Mouse (Mus musculus): ENCODE measurements at regions not wholly inside any gene's neighbourhood (a gene's known extent, or its start where the extent isn't known, plus 50 kb on each side); places are given as distances from the start of the nearest gene placed in this dataset.
"Not testable (repeated sequence)": the region's sequence is repeated elsewhere in the genome, so short reads cannot be mapped to it uniquely, and the experiment has no call there.

DNA sequence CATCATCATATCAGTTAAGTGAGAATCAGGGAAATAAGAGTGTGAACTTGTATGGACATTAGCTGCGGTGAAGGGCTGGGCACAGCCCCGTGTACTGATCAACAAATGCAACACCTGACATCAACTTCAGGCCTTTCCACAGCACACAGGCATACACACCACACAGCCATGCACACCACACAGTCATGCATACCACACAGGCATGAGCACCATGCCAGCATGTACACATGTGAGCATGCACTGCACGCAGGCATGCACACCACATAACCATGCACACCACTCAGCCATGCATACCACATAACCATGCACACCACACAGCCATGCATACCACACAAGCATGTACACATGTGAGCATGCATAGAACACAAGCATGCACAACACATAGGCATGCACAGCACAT, 325.0 kb downstream of the Ajap1 start:
- no peak for DNase-seq (ENCODE audit: low spot score)

DNA sequence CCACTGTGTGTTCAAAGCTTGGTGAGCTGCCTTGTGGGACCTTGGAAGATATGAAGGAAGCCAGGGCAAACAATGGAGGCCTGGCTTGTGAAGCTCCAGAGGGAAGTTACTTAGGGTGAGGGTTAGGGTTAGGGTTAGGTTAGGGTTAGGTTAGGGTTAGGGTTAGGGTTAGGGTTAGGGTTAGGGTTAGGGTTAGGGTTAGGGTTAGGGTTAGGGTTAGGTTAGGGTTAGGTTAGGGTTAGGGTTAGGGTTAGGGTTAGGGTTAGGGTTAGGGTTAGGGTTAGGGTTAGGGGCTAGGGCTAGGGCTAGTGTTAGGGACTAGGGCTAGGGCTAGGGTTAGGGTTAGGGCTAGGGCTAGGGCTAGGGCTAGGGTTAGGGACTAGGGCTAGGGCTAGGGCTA, 329.7 kb downstream of the Ajap1 start:
- DNase-seq (ENCODE audit: low spot score): not testable (repeated sequence)

DNA sequence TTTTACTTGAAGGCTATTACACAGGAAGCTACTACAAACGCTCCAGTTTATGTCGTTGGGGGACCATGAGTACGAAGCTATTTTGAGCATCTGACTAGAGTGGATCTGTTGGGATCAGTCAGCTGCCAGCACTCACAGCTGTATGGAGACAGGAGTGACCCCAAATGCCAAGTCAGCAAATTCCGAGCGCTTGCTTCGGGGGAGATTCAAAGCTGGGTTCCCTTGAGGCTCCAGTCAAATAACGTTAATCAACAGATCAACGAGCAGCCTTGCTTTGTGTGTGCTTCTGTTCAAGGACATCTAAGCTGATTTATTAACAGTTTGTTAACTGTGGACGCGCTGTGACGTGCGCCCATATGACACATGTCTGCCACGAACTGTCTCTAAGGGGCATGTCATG, 349.5 kb downstream of the Ajap1 start:
- DNase-seq (ENCODE audit: low spot score): no peak

DNA sequence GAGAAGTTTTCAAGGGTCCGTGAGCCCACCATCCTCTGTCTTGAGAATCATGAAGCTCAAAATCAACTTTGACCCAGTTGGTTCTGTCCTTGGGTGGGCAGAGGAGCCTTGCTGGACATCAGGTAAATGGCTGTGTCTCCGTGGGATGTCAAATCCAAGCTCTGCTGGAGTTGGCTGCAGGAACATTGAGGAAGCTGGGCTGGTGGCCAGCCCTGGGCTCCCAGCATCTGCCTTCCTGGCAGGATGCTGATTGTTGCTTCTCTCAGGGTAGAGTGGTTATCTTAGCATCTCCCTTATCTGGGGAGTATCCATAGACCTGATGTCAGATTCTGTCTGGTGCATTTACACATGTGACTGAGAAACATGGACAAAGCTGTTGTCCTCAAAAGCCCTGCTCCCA, 353.3 kb downstream of the Ajap1 start:
- DNase-seq (ENCODE audit: low spot score): no peak

DNA sequence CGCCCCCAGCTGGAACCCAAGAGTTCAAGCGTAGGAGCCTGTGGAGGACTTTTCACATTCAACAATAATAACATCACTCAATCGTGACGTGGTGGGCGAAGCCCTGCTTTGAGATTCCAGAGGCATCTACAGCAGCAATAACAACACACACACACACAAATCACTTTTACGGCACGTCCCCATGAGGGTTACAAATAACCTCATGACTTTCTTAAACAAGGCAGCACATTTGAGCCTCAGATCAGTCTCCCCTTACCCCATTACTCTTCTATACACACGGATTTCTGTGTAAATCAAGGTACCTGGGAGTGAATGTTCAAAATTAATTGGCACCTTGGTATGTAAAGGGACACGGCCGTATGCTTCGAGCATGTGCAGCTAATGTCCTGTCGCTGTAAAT, 354.4 kb downstream of the Ajap1 start:
- no peak for DNase-seq (ENCODE audit: low spot score)

DNA sequence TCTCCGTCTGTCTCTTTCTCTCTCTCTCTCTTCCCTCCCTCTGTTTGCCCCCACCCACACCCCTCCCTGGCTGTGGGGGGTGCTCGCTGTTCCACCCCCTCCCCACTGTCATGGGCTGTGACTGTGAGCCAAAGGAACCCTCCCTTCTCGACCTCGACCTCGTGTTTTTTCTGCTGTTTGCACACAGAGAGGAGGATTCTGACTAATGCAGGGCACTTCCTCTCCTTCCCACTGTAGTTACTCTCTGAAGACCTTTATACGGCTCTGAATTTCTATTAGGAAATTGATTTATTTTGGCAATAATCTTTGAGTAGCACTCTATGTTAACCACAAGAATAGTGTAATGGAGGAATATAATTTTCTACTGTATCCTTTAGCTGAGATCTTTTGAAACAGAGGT, 362.1 kb downstream of the Ajap1 start:
- DNase-seq (ENCODE audit: low spot score): no peak

DNA sequence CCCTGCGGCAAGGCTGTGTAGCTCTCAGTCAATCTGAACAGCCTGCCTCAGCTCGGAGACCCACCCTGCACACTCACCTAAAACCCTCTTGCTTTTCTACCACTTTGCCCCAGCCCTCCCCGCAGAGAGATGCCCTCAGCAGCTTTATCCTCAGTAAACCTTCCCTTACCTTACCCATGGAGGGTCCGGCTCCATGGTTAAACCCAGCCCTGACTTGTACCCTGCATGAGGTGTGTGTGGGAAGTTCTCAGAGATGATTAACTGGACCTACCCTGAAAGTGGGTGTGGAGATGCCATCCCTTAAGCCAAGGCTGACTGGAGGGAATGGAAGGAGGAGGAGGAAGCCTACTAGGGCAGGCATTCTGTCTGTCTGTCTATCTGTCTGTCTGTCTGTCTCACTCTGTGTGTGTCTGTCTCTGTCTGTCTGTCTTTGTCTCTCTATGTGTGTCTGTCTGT, 362.9 kb downstream of the Ajap1 start:
- DNase-seq (ENCODE audit: low spot score): no peak

DNA sequence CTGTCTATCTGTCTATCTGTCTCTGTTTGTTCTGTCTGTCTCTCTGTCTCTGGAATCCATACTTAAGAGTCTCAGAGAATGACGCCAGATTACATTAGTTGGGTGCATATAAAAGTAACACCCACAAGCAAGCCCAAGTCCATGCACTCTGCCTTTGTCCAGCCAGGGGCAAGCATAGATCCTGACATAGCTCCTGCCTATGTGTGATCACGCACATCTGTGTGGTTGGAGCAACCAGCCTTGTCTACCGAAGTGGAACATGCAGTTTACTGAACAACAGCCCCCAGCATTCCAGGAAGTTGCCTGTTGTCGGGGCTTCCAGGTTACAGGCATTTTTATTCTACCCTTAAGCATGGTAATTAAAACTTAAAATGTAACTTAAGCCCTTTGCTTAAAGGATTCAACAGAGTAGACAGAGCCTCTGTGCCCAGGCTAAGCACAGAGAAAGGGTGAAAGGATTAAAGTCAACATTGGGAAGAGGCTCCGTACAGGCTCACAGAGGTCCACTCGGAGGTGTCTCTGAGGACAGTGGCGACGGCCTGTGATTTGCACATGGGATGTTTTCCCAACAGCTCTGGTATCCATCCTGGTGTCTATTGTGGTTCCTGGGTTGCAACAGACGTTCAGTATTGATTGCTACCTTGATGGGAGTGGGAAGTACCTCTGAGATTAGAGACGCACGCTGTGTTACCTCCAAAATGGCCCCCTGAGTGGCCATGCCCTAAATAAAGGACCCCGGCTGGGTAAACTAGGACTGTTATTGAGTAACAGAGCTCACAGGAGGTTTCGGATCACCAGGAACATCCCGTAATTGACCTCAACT, 363.6 kb downstream of the Ajap1 start:
- no peak for DNase-seq (ENCODE audit: low spot score)

DNA sequence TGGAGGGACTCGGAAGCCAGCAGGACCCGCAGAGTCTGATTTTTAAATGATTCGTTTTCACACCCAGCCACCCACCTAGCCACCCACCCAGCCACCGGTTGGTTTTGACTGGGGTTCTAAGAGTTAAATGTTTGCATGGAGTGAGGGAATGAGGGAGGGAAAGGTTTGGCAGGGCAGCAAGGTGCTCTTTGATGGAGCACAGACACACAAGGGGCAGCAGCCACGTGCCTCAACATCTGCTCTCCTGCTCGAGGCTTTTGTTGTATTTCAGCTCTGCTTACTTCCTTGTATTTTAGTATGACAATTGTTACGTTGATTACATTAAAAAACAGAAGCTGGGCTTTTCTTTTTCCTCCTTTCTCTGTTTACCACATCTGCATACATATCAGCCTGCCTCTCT, 367.6 kb downstream of the Ajap1 start:
- no peak for DNase-seq (ENCODE audit: low spot score)

DNA sequence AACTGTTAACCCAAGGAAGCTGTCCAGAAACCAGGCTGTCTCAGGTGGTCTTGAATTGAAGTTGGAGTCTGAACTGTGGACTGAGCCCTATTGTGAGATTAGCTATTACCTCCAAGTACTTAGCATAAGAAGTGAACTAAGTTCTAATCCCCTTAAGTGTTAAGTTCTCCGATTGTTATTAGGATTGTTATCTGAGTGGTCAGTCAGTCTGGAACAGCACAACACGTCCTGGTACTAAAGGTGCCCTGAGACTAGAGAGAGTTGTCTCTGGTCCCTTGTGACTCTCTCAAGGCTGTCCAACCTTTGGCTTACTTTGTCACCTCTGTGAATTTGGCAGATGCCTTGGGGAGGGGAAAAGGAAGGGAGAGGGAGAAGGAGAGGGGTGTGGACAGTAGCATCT, 369.0 kb downstream of the Ajap1 start:
- no peak for DNase-seq (ENCODE audit: low spot score)

DNA sequence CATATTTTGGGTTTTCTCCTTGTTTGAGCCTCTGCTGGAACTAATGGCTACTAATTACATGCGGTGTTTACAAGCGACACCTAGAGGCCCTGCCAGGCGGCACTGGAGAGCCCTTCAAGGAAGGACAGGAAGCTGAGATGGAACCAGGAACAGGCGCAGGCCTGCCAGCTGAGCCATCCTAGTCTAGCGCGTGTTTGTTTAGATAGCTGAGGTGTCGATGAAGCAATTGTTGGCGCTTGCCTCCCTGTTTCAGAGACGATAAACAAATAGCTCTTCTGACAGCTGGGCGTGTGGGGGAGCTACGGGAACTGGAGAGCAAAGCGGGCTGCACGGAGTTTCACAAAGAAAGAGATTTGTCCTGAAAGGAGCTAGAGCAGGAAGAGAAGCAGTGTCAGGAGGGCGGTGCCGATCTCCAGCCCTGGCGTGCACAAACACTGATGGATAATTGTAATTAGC, 372.3 kb downstream of the Ajap1 start:
- DNase-seq (ENCODE audit: low spot score): peak; percentile 18

DNA sequence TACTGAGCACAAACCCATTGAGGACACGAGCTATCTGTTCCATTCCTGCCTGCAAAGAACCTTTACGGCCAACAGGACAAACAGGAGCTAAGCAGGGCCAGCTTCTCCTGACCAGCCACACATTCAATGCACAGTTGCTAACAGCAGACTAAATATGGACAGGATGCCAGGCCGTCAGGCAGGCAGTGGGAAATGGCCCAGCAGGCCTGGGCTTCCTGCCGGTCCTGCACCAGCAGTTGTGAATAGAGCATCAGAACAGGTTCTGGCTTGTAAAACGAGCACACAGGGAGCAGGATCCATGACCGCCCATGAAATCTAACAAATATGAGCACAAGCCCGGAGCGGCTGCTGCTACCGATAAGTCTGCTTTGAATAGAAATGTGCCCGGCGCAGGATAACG, 384.0 kb downstream of the Ajap1 start:
- DNase-seq (ENCODE audit: low spot score): no peak

DNA sequence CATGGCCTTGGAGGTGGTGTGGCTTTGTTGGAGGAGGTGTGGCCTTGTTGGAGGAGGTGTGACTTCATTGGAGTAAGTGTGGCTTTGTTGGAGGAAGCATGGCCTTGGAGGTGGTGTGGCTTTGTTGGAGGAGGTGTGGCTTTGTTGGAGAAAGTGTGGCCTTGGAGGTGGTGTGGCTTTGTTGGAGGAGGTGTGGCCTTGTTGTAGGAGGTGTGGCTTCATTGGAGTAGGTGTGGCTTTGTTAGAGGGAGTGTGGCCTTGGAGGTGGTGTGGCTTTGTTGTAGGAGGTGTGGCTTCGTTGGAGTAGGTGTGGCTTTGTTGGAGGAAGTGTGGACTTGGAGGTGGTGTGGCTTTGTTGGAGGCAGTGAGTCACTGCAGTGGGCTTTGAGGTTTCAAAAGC, 385.0 kb downstream of the Ajap1 start:
- DNase-seq (ENCODE audit: low spot score): no peak

DNA sequence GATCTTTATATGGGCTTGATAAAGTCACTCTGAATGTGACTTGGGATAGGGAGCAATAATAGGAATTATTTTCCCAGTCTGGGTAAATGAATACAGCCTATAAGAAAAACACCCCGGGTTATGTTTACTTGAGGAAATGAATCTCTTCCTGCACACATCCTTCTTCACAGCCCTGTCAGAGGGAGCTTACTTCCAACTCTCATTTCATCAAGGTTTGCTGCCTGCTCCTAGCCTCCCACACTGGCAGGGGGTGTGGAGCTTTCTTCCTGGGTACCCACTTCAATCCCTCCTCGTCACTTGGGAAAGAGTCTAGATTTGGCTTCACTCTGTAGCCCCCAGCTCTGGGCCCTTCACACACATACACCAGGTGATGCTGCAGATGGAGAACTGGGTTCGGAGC, 389.5 kb downstream of the Ajap1 start:
- DNase-seq (ENCODE audit: low spot score): no peak

DNA sequence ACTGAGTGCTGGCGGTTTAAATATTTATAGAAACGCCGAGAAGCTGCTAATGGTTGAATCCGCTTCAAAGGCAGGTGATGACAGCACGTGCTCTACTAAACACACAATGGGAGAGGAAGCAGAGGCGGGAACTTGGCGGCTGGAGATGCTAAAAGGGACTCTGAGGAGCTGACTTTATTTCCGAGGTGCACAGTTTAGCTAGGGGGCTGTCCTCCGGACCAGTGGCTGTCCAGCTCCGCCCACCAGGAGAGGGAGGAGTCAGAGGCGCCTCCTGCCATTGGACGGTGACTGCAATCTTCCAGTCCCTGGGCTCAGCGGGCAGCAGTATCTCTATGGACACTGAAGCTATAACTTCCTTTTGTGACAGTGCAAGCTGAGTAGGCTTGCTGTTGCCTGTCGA, 400.4 kb downstream of the Ajap1 start:
- peak; percentile 55 for DNase-seq (ENCODE audit: low spot score)

DNA sequence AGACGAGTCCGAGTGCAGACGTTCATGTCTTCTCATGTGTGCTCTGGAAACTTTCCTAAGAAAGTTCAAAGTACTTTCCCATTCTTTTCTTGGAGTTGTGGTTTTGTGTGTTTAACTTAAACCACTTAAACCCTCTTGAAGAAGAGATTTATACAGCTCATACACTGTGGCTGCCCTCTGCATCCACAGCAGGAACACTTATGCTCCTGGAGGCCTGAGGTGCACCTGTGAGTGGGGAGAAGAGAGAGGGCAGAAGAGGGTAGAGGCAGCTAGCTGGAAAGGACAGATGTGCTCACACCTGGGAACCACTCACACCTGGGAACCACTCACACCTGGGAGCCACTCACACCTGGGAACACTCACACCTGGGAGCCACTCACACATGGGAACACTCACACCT, 408.0 kb downstream of the Ajap1 start:
- DNase-seq (ENCODE audit: low spot score): no peak

DNA sequence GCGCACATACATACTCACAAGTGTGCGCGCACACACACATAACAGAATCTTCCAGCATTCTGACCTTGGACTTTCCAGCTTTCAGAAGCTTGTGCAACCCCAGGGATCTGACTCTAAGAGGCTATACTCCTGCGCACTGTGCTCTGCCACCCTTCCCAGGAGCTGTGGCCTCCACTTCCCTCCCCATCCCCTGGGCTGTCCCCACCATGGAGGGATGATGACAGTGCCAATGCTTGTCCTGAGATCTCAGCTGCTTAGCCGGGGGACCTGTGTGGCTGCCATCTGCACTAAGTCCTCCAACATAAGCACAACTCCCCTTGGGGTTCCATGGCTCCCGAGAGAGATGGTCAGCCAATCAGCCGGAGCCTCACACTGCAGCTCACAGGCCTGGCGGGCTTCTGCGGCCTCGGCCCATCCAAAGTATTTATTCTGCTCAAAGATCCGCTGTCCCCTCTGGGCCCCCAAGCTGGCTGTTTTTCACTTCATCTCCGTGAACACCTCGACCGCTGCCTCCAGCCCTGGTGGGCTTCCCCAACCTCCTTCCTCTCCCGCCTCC, 412.3 kb downstream of the Ajap1 start:
- DNase-seq (ENCODE audit: low spot score): no peak

DNA sequence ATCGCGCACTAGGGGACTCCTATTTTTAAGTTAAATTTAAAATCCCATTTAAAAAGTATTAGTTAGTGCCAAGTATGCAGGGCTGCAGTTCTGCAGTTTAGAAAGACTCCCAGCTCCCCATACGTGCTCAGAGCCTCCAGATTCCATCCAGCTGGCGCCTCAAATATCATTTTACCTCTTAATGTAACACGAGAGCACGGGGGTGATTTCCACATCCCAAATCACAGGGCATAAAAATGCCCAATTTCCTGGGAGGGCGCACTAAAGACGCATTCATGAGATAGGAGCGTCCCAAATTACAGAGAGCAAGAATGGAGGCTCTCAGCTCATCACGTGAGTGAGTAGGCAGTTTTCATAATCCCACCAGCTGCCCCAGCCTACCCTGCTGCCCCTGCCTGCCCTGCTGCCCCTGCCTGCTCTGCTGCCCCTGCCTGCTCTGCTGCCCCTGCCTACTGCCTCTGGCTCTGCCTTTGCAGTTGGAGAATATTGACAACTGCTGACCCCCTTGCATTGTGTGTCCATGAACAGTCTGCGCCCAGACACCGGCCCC, 414.1 kb downstream of the Ajap1 start:
- no peak for DNase-seq (ENCODE audit: low spot score)

DNA sequence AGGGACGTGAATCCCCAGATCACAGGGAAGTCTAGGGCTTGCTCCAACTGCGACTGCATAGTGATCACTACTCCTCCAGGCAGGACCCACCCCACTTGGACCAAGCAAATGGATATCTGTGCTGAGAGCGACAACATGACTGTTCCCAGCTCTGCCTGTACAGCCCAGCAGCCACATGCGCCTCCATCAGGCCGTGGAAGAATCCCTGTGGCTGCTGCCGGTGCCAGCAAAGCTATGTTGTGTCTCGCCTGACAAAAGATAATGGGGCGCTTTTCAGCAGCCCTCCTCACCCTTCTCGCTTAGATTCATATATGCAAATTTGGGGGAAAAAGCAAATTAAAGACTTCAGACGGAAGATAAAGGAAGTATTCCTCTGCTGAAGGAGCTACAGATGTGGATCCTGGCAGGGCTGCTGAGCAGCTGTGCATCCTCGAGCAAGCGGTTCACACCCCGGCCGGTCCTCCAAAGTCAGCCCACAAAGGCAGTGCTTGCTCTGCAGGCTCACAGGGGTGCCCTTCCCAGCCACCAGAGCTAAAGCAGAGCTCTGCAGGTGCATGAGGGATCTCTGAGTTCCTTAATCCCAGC, 418.5 kb downstream of the Ajap1 start:
- no peak for DNase-seq (ENCODE audit: low spot score)

DNA sequence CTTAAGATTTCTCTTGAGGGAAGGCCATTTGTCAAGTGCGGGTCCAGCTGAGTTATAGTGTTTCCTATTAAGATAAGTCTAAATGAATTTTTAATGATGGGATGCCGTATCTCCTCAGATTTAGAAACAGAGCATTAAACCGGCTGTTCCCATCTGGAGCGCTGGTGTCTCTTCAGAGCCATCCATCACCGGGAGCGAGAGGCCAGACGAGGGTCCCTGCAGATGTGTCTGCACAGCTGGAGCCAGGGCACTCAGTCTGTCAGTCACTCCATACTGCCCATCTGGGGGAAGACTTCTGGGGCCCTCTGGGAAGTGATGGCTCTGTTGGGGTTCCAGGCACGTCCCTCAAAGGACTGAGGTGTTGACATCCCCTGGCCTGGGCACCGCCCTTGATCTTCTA, 419.2 kb downstream of the Ajap1 start:
- DNase-seq (ENCODE audit: low spot score): no peak

DNA sequence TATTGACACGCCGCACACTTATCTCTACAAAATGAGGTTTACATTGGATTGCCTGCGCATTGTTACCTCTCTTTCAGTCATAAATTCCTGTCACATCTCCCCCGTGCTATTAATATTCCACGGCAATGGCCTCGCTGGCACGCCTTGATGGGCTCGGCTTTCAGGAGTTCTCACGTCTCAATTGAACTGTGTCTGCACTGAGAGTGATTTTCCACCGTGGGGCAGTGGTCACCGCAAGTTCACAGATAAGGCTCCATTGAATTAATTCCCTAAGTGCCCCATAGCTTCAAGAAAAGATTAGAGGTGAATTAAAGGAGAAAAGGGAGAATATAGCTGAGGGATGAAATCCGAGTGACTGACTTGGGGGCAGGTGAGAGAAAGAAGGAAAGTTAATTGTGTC, 424.5 kb downstream of the Ajap1 start:
- no peak for DNase-seq (ENCODE audit: low spot score)

DNA sequence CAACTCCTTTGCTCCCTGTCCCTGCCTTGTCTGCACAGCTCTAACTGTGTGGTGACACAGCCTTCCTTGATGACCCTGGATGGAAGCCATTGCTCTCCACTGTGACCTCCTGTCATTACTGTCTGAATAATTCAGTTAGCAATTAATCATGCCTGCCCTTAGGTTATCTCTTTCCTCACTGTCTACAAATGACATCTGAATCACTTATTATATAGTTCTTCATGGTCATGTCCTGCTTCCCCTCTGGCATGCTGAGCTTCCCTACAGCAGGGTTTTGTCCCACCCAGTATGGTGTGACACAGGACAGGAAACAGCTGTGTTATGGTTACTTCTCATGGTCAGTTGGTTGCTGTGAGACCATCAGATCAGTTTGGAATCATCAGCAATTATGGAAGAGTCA, 458.9 kb downstream of the Ajap1 start:
- no peak for DNase-seq (ENCODE audit: low spot score)

DNA sequence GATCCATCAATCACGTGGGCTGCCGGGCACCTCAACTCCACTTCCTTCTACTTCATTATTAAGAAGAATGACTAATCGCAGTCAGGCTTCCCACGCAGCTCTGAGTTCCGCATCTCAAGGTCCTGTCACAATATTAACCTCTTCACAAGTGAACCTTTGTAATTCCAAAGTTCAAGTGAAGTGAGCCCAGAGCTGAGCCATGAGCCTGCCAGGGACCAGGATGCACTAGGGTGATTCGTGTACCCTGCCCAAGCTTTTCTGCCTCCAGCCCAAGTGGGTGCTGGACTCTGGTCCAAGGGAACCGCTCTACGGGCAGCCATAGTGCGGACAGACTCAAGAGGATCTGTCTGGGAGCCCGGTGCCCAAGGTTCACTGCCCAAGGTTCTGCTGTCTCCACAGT, 463.4 kb downstream of the Ajap1 start:
- no peak for DNase-seq (ENCODE audit: low spot score)
